Mouse (Mus musculus) bone marrow macrophage, adult 2 months (primary cell): Measurements from ENCODE around the gene Prnp. TPM values are rescaled to one million over a fixed set of nuclear protein-coding genes. Genes with fewer than 3 reads are reported as not detected.
A peak's percentile ranks its signal among the peaks of the same experiment; 100 is the strongest.

Experiments used
- H3K27ac ChIP-seq: 2 replicates; pipeline ENCODE4 v1.5.1; 2012; ENCODE audit warnings: low read depth, low read length; ENCODE audit not compliant: insufficient read depth
- H3K4me1 ChIP-seq: 2 replicates; pipeline ENCODE4 v1.6.1; 2012; ENCODE audit warnings: low read length; ENCODE audit not compliant: control insufficient read depth, insufficient read depth
- H3K4me3 ChIP-seq: 2 replicates; pipeline ENCODE4 v1.5.1; 2012; ENCODE audit warnings: mild to moderate bottlenecking, low read length, moderate library complexity; ENCODE audit not compliant: insufficient read depth
- CTCF ChIP-seq: IDR thresholded peaks from 2 replicates; pipeline ENCODE4 v1.5.1; 2012; ENCODE audit warnings: low read depth, mild to moderate bottlenecking, low read length, moderate library complexity
- POLR2A ChIP-seq: IDR thresholded peaks from 2 replicates; pipeline ENCODE4 v1.6.1; 2012; ENCODE audit warnings: mild to moderate bottlenecking, low read depth, low read length, borderline replicate concordance
- polyA plus RNA-seq: library from polyadenylated mRNA; stranded (reverse); fragments of >200 nt; gene quantifications from 2 replicates; pipeline ENCODE4 v1.2.4, GENCODE M21; 2012; ENCODE audit not compliant: missing spikeins, insufficient read depth, insufficient read length

The Prnp gene
- polyA plus RNA-seq, 1 experiment = 27.2 TPM

- Histone ChIP-seq H3K27ac (no peak overlapping the region), H3K4me3 (peak overlapping the region; percentile 45; the same call in 1 of the 2 replicates), H3K4me1 (0 out of 2 replicates have a peak, but pooled peaks cover 7% of the 10 kb centered on the region)
- no peak for TF ChIP-seq CTCF
- TF ChIP-seq POLR2A = no peak
Observed at GRCm38 (mm10) chr2:131954835-131955234, 45.1 kb downstream of the Prnp start.

GRCm38 (mm10) chr2:131955264-131955663 lies 45.5 kb downstream of the Prnp start:
- Histone ChIP-seq H3K4me1 (0 out of 2 replicates have a peak, but pooled peaks cover 6% of the 10 kb centered on the region), H3K4me3 (peak overlapping the region; percentile 45), H3K27ac (no peak overlapping the region)
- TF ChIP-seq CTCF = no peak
- TF ChIP-seq POLR2A = no peak

DNA sequence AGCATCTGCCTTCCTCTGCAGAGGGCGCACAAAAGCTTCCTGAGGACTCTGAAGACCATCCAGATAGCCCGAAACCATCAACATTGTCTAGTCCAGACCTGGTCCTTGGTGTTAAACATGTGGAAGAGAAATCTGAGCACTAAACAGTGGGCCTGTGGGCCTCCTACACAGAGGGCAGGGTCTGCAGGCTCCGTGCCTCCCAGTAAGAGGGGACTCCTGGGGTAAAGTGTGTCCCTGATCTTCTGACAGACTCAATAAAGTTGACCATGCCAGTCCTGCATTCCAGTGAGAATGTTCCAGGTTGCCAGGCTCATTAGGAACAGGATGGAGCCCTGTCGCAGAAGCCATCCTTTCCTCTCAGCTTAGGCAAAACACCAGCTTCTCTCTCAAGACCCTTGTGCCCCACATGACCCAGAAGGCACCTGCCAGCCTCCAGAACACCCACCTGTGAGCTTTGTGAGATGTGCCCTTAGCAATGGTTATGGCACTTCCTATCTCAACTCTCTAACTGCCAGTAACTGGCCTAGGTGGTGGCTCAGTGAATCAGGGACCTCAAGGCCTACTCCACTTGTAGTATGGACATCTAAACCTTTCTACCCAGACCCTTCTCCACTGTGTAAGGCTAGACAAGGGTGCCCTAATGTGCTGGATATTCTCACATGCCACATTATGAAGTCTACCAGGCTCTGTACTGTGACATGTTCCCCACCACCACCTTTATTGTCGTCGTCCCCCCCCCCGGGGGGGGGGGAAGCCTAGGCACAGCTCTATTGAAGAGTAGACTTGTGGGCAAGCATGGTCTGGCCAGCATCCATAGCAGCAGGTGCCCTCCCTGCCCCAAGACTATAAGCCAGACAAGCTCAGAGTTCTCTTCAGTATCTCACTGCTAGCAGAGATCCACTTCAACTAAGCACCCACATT lies 46.9 kb downstream of the Prnp start:
- H3K4me1 ChIP-seq = 0 out of 2 replicates have a peak, but pooled peaks cover 3% of the 10 kb centered on the region
- no peak for TF ChIP-seq POLR2A
- no peak for TF ChIP-seq CTCF
- no peak overlapping the region for H3K4me3 ChIP-seq
- no peak overlapping the region for H3K27ac ChIP-seq

- TF ChIP-seq CTCF (no peak), POLR2A (no peak)
- H3K4me1 ChIP-seq = 0 out of 2 replicates have a peak, but pooled peaks cover 3% of the 10 kb centered on the region
- no peak overlapping the region for H3K27ac ChIP-seq
- no peak overlapping the region for H3K4me3 ChIP-seq
Observed at GRCm38 (mm10) chr2:131957731-131958222, 48.0 kb downstream of the Prnp start.

GRCm38 (mm10) chr2:131961671-131962070 lies 51.9 kb downstream of the Prnp start:
- Histone ChIP-seq H3K4me1 (no peaks in the 10 kb centered on the region), H3K27ac (no peak overlapping the region), H3K4me3 (no peak overlapping the region)
- no peak for TF ChIP-seq CTCF
- no peak for TF ChIP-seq POLR2A

DNA sequence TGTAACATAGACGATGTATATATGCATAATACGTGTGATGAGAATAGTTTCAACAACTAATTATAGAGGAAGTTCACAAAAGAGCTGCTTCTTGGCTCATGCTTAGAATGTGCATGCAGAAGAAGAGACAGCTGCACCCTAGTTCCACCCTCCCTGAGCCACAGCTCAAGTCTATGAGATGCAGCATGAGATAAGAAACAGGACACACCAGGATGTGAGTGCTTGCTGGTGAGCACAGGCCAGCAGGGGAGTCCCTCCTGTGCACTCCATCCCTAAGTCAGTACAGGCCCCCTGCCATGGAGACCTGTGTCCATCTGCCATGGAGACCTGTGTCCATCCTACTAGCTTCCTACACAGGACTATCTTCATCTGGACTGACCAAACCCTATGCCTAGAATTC lies 60.9 kb downstream of the Prnp start:
- Histone ChIP-seq H3K4me1 (no peaks in the 10 kb centered on the region), H3K4me3 (no peak overlapping the region), H3K27ac (no peak overlapping the region)
- TF ChIP-seq CTCF (no peak), POLR2A (no peak)

- TF ChIP-seq CTCF (no peak), POLR2A (no peak)
- no peak overlapping the region for H3K4me3 ChIP-seq
- H3K4me1 ChIP-seq = no peaks in the 10 kb centered on the region
Observed at GRCm38 (mm10) chr2:131971098-131971497, 61.4 kb downstream of the Prnp start.

DNA sequence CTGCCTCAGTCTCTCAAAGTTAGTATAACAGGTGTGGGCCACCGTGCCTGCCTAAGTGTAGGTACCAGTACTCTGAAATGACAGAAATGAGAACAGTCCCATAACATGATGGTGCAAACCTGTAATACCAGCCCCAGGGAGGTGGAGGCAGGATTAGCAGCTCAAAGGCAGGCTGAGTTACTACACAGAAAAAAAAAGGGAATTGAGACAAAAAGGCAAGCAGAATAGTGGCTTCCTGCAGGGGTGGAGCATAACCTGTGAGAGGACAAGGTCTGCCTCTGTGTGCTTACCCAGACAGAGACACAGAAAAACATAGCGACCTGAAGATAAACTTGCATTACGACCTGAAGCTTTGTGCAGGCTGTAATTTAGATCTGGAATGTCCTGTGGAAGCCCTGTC lies 66.9 kb downstream of the Prnp start:
- peaks cover 5% of the 10 kb centered on the region for H3K4me1 ChIP-seq
- no peak overlapping the region for H3K4me3 ChIP-seq
- TF ChIP-seq POLR2A (no peak), CTCF (no peak)
- no peak overlapping the region for H3K27ac ChIP-seq

More at GRCm38 (mm10) chr2:131971098-131971497, 61.4 kb downstream of the Prnp start:
- H3K27ac ChIP-seq = no peak overlapping the region

GRCm38 (mm10) chr2:131980866-131981265 lies 71.1 kb downstream of the Prnp start:
- no peak overlapping the region for H3K4me3 ChIP-seq
- no peak for TF ChIP-seq CTCF
- no peak for TF ChIP-seq POLR2A
- no peak overlapping the region for H3K27ac ChIP-seq
- H3K4me1 ChIP-seq = peaks cover 5% of the 10 kb centered on the region

DNA sequence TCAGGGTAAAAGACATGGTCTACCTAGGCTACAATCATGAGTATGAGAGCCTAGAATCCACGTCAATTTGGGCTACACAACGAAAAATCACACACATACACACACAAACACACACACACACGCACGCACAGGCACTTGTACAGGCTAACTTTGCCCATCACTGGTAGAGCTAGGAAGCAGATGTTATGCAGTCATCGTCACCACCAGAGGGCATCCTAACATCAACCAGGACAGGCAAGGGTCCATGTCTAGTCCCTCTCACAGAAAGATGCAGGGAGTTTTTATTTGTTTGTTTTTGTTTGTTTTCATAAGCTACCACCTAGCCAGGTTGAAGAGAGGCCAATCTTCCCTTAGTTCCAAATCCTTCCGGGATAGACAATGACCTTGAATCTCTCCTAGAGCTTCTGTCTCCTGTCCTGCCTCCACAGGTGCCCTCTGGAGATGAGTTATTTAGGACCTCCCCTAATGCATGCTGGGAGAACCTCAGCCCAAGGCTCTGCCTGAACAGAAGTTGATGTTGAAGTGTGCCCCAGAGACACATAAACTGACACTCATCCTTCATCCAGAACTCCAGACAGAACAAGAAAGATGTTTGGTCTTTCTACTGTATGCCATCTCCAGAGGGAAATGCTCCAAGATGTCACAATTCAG lies 72.9 kb downstream of the Prnp start:
- no peak for TF ChIP-seq POLR2A
- TF ChIP-seq CTCF = peak; percentile 30; the same call in 1 of the 2 replicates
- H3K4me3 ChIP-seq = no peak overlapping the region
- H3K4me1 ChIP-seq = no peaks in the 10 kb centered on the region
- H3K27ac ChIP-seq = no peak overlapping the region
